Mouse (Mus musculus) embryonic fibroblast, embryonic 13.5 days (primary cell): Measurements from ENCODE around the gene H2al1b.

ENCODE experiments used
- CTCF ChIP-seq: IDR thresholded peaks from 2 replicates; pipeline ENCODE4 v1.5.1; 2011; ENCODE audit warnings: mild to moderate bottlenecking, control low read depth, low read length, moderate library complexity, borderline replicate concordance; ENCODE audit not compliant: insufficient read depth
- POLR2A ChIP-seq: IDR thresholded peaks from 2 replicates; pipeline ENCODE4 v1.6.1; 2011; ENCODE audit warnings: low read depth, mild to moderate bottlenecking, control low read depth, low read length, moderate library complexity

- TF ChIP-seq CTCF (no peak), POLR2A (no peak)
Measured at GRCm38 (mm10) chrX:11280741-11281140, 21.5 kb upstream of the H2al1b start.
